Mouse (Mus musculus): Measurements from ENCODE around the gene Fry. TPM values are rescaled to one million over a fixed set of nuclear protein-coding genes. Genes with fewer than 3 reads are reported as not detected.

The Fry gene
- polyA plus RNA-seq, 1 experiment from 2014 or later, result 2.5 TPM

DNA sequence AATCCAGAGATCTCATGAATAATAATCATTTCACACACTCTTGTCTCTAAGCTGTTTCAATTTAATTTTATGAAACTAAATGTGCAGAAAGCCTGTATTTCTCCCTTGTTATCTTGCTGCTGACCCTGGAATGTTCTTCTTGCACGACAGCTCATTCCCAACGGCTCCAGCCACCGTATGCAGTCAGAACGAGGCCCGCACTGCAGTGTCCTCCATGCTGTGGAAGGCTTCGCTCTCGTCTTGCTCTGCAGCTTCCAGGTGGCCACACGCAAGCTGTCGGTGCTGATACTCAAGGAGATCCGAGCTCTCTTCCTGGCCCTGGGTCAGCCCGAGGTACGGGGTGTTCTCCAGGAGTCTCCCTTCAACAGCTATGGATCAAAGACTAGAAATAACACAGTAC lies 270.2 kb downstream of the Fry start:
- Histone ChIP-seq H3K4me1 (replicated peaks) (peaks cover 14% of the 10 kb centered on the region), H3K4me2 (no peak overlapping the region), H3K9ac (no peak overlapping the region), H3K27me3 (no peaks in the 10 kb centered on the region), H3K4me3 (replicated peaks) (no peak overlapping the region), H3K9me3 (replicated peaks) (no peaks in the 10 kb centered on the region), H3K36me3 (replicated peaks) (0 out of 2 replicates have a peak, but pooled peaks cover 2% of the 10 kb centered on the region), H3K27ac (replicated peaks) (no peak overlapping the region)
- 73% methylated on average over 12 of the region's 12 CpGs for WGBS (ENCODE audit: insufficient replicate concordance)
- no peak for ATAC-seq (ENCODE audit: insufficient read depth)

DNA sequence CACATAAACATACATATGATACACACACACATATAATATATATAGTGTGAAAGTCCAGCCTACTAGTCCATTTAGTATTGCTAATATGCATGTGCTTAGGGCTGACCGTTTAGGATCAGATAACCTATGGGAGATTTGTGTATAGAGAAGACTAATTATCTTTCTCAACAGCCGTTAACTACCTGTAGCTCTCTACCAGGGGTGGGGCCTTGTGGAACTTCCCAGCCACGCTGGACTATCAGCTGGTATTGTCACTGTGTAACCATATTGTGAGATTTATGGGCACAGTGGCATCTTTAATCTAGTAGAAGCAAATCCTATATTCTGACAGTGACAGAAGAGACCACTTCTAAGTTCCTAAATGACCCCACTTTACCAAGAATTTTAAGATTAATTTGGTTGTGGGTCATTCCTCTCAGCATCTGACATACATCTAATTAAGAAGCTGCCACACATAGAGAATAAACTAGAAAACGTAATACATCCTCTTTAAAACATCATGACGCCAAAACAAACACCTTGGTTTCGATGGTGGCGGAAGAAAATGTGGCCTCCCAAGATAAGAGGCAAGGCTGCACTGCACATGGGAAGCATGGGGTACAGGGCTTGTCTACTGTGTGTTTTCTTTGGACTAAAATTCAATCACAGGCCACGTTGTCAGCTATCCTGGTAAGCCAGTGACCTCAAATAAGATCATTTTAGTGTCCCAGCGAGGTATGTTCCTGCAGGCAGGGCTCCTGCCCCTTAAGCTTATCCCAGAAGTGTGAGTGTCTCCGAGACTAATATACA lies 271.3 kb downstream of the Fry start:
- H3K4me3 ChIP-seq (replicated peaks), result no peak overlapping the region
- peak overlapping the region; percentile 29 for H3K4me2 ChIP-seq
- H3K27me3 ChIP-seq, result no peaks in the 10 kb centered on the region
- 18% methylated on average over 10 of the region's 10 CpGs for WGBS (ENCODE audit: insufficient replicate concordance)
- H3K36me3 ChIP-seq (replicated peaks), result peaks cover 12% of the 10 kb centered on the region; the same call in 1 of the 2 replicates
- 0 out of 2 replicates have a peak, but pooled peaks cover 3% of the 10 kb centered on the region for H3K9me3 ChIP-seq (replicated peaks)
- peaks cover 11% of the 10 kb centered on the region for H3K4me1 ChIP-seq (replicated peaks)
- H3K27ac ChIP-seq (replicated peaks), result peak overlapping the region; percentile 57; the same call in 1 of the 2 replicates
- peak; percentile 82 for ATAC-seq (ENCODE audit: insufficient read depth)
- no peak overlapping the region for H3K9ac ChIP-seq

DNA sequence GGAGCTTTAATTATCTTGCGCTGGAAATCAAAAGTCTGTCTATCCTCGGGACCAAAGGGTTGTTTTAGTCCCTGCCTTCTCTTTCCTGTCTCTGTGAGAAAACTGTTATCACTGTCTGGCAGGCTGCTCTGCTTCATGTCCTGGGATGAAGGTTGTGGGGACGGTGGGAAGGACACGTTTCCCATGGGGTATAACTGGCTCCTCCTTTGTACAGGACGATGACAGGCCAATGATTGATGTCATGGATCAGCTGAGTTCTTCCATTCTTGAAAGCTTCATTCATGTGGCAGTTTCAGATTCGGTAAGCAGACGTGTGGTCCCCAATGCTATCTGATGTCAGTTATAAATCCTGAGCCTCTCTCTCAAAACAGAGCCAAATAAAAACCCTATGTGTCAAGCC lies 272.0 kb downstream of the Fry start:
- Histone ChIP-seq H3K4me2 (peak overlapping the region; percentile 29), H3K27ac (replicated peaks) (peak overlapping the region; percentile 57; the same call in 1 of the 2 replicates)

GRCm38 (mm10) chr5:150394645-150395044 lies 276.2 kb downstream of the Fry start:
- Histone ChIP-seq H3K27ac (replicated peaks) (no peak overlapping the region), H3K4me1 (replicated peaks) (peaks cover 10% of the 10 kb centered on the region), H3K9ac (no peak overlapping the region), H3K4me3 (replicated peaks) (no peak overlapping the region), H3K36me3 (replicated peaks) (peaks cover 14% of the 10 kb centered on the region; the same call in 1 of the 2 replicates), H3K27me3 (no peaks in the 10 kb centered on the region), H3K9me3 (replicated peaks) (0 out of 2 replicates have a peak, but pooled peaks cover 3% of the 10 kb centered on the region), H3K4me2 (no peak overlapping the region)
- WGBS (ENCODE audit: insufficient replicate concordance), result 84% methylated on average over 6 of the region's 6 CpGs
- ATAC-seq (ENCODE audit: insufficient read depth), result no peak

More for the DNA sequence above, 272.0 kb downstream of the Fry start:
- Histone ChIP-seq H3K27me3 (no peaks in the 10 kb centered on the region), H3K36me3 (replicated peaks) (peaks cover 14% of the 10 kb centered on the region; the same call in 1 of the 2 replicates), H3K4me3 (replicated peaks) (no peak overlapping the region), H3K9ac (no peak overlapping the region), H3K4me1 (replicated peaks) (peaks cover 11% of the 10 kb centered on the region), H3K9me3 (replicated peaks) (0 out of 2 replicates have a peak, but pooled peaks cover 3% of the 10 kb centered on the region)
- 13% methylated on average over 7 of the region's 7 CpGs for WGBS (ENCODE audit: insufficient replicate concordance)
- ATAC-seq (ENCODE audit: insufficient read depth), result peak; percentile 75

DNA sequence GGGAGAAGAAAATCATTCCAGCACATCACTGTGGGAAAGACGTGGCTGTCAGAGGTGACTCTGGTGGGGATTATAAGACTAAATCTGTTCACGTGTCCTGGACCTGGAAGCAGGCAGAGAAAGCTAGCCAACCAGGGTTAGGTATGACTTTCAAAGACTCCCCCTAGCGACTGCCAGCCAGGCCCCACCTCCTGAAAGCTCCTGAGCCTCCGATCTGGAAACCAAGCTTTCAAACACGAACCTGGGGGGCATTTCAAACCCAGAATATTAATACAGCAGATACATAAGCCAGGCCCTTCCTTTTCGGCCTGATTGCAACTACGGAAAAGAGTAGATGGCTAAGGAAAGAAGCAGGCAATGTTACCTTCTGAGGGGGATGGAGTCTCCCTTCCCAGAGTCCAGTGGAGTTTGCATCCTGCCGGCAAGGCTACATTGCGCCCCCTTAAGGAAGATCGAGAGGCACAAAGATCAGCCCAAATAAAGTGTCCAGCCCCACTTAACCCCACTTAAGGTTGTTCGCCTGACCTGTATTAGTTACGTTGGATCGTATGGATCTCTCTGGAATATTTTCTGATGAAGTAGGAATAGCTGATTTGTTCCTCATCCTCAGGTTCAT lies 284.5 kb downstream of the Fry start:
- Histone ChIP-seq H3K27ac (replicated peaks) (no peak overlapping the region), H3K4me1 (replicated peaks) (no peaks in the 10 kb centered on the region), H3K4me2 (no peak overlapping the region), H3K9me3 (replicated peaks) (no peaks in the 10 kb centered on the region), H3K27me3 (no peaks in the 10 kb centered on the region), H3K4me3 (replicated peaks) (no peak overlapping the region), H3K9ac (no peak overlapping the region), H3K36me3 (replicated peaks) (0 out of 2 replicates have a peak, but pooled peaks cover 4% of the 10 kb centered on the region)
- 51% methylated on average over 13 of the region's 13 CpGs for WGBS (ENCODE audit: insufficient replicate concordance)
- ATAC-seq (ENCODE audit: insufficient read depth), result no peak

- WGBS (ENCODE audit: insufficient replicate concordance), result 56% methylated on average over 8 of the region's 8 CpGs
- no peak overlapping the region for H3K4me3 ChIP-seq (replicated peaks)
- 0 out of 2 replicates have a peak, but pooled peaks cover 4% of the 10 kb centered on the region for H3K36me3 ChIP-seq (replicated peaks)
- H3K27me3 ChIP-seq, result no peaks in the 10 kb centered on the region
- no peak overlapping the region for H3K27ac ChIP-seq (replicated peaks)
- H3K9me3 ChIP-seq (replicated peaks), result no peaks in the 10 kb centered on the region
- H3K9ac ChIP-seq, result no peak overlapping the region
- H3K4me1 ChIP-seq (replicated peaks), result no peaks in the 10 kb centered on the region
- no peak overlapping the region for H3K4me2 ChIP-seq
- ATAC-seq (ENCODE audit: insufficient read depth), result no peak
Observed at GRCm38 (mm10) chr5:150404867-150405266, 286.4 kb downstream of the Fry start.

DNA sequence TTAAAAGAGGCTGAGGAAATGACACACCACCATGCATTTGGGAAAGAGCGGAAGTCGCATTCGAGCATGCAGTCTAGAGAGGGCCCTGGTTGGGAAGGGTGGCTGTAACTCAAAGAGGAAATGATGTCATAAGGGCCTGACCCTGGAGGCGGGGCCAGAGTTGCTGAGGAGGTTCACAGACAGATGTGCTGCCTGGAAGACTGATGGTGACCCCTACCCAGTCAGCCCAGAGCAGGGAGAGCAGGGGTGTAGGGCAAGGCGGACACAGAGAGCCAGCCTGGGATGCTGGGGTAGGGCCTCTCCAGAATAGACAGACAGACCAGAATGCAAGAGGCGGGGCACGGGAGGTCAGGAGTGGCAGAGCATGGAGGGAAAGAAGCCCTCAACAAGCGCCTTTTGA lies 290.5 kb downstream of the Fry start:
- Histone ChIP-seq H3K27me3 (no peaks in the 10 kb centered on the region), H3K9me3 (replicated peaks) (no peaks in the 10 kb centered on the region), H3K4me3 (replicated peaks) (no peak overlapping the region), H3K9ac (no peak overlapping the region), H3K4me1 (replicated peaks) (no peaks in the 10 kb centered on the region), H3K27ac (replicated peaks) (no peak overlapping the region), H3K4me2 (no peak overlapping the region), H3K36me3 (replicated peaks) (no peaks in the 10 kb centered on the region)
- no peak for ATAC-seq (ENCODE audit: insufficient read depth)
- 65% methylated on average over 8 of the region's 8 CpGs for WGBS (ENCODE audit: insufficient replicate concordance)

GRCm38 (mm10) chr5:150409451-150410045 lies 291.1 kb downstream of the Fry start:
- no peaks in the 10 kb centered on the region for H3K9me3 ChIP-seq (replicated peaks)
- no peak for ATAC-seq (ENCODE audit: insufficient read depth)
- H3K36me3 ChIP-seq (replicated peaks), result 0 out of 2 replicates have a peak, but pooled peaks cover 3% of the 10 kb centered on the region
- WGBS (ENCODE audit: insufficient replicate concordance), result 55% methylated on average over 15 of the region's 15 CpGs
- no peak overlapping the region for H3K27ac ChIP-seq (replicated peaks)
- no peaks in the 10 kb centered on the region for H3K4me1 ChIP-seq (replicated peaks)
- H3K4me3 ChIP-seq (replicated peaks), result no peak overlapping the region
- no peak overlapping the region for H3K4me2 ChIP-seq
- no peaks in the 10 kb centered on the region for H3K27me3 ChIP-seq
- no peak overlapping the region for H3K9ac ChIP-seq

GRCm38 (mm10) chr5:150412750-150413450 lies 294.5 kb downstream of the Fry start:
- H3K4me3 ChIP-seq (replicated peaks), result no peak overlapping the region
- WGBS (ENCODE audit: insufficient replicate concordance), result 39% methylated on average over 12 of the region's 12 CpGs
- H3K27ac ChIP-seq (replicated peaks), result no peak overlapping the region
- H3K4me1 ChIP-seq (replicated peaks), result no peaks in the 10 kb centered on the region
- no peak for ATAC-seq (ENCODE audit: insufficient read depth)
- H3K9me3 ChIP-seq (replicated peaks), result no peaks in the 10 kb centered on the region
- no peaks in the 10 kb centered on the region for H3K27me3 ChIP-seq
- no peak overlapping the region for H3K9ac ChIP-seq
- H3K36me3 ChIP-seq (replicated peaks), result 0 out of 2 replicates have a peak, but pooled peaks cover 10% of the 10 kb centered on the region
- H3K4me2 ChIP-seq, result no peak overlapping the region

- Histone ChIP-seq H3K9ac (no peak overlapping the region), H3K27me3 (no peaks in the 10 kb centered on the region), H3K4me3 (replicated peaks) (no peak overlapping the region), H3K36me3 (replicated peaks) (0 out of 2 replicates have a peak, but pooled peaks cover 10% of the 10 kb centered on the region), H3K4me2 (no peak overlapping the region), H3K9me3 (replicated peaks) (no peaks in the 10 kb centered on the region), H3K4me1 (replicated peaks) (no peaks in the 10 kb centered on the region), H3K27ac (replicated peaks) (no peak overlapping the region)
- no peak for ATAC-seq (ENCODE audit: insufficient read depth)
Observed at GRCm38 (mm10) chr5:150414823-150415222, 296.4 kb downstream of the Fry start.
